Mouse (Mus musculus): ENCODE data around the gene Gramd1c. TPM values are rescaled to one million over a fixed set of nuclear protein-coding genes. Genes with fewer than 3 reads are reported as not detected.

Gene Gramd1c
- polyA plus RNA-seq, 1 experiment: 0.06 TPM

DNA sequence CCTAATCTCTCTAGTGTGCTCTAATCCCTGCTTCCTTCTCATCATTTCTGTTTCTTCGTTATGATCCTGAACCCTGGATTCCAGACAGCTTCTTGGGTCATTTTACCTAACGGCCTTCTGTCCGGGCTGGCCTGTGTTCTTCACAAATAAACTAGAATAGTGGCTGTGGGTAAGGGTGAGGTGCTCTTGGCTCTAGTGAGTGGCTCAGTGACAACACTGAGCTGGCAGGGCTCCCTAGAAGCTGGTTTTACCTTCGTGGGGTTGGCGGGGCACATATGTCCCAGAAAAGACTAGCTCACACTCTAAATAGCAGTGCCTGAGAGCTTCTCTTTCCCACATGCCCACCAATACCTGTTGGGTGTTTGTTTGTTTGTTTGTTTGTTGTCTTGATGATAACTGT, 63.6 kb downstream of the Gramd1c start:
- Histone ChIP-seq H3K4me2 (ENCODE audit: low read depth) (no peak overlapping the region), H3K27me3 (ENCODE audit: control insufficient read depth, insufficient read depth, insufficient read length) (peaks cover 4% of the 10 kb centered on the region), H3K4me3 (no peak overlapping the region), H3ac (ENCODE audit: control insufficient read depth, insufficient read length) (no peak overlapping the region), H3K36me3 (ENCODE audit: control insufficient read depth, insufficient read depth) (no peaks in the 10 kb centered on the region), H3K79me2 (ENCODE audit: control insufficient read depth, insufficient read depth) (no peaks in the 10 kb centered on the region)
- TF ChIP-seq POLR2A (IDR thresholded peaks at IDR 0.05; ENCODE audit: insufficient read length, low read depth): no peak
- no peak for TF ChIP-seq E2F4 (IDR thresholded peaks at IDR 0.05; ENCODE audit: insufficient read depth)
- no peak for TF ChIP-seq TCF12 (IDR thresholded peaks at IDR 0.05; ENCODE audit: insufficient read depth, poor library complexity, severe bottlenecking)
- TF ChIP-seq MYOG (IDR thresholded peaks at IDR 0.05; ENCODE audit: control insufficient read depth in 1 of 3, insufficient read depth in 1 of 3, insufficient read length in 2 of 3, low read depth in 2 of 3): no peak
- no peak for TF ChIP-seq TCF3 (IDR thresholded peaks at IDR 0.05; ENCODE audit: insufficient read length, low read depth)
- TF ChIP-seq CEBPB (IDR thresholded peaks at IDR 0.05; ENCODE audit: insufficient read depth, poor library complexity, severe bottlenecking): no peak
- no peak for TF ChIP-seq SRF (IDR thresholded peaks at IDR 0.05; ENCODE audit: control insufficient read depth, insufficient read length, low read depth)
- TF ChIP-seq MYOD1 (IDR thresholded peaks at IDR 0.05; ENCODE audit: control insufficient read depth in 1 of 3, insufficient read length in 2 of 3, low read depth in 2 of 3): no peak
- no peak for TF ChIP-seq POLR2AphosphoS2 (IDR thresholded peaks at IDR 0.05; ENCODE audit: insufficient read length, low read depth)

DNA sequence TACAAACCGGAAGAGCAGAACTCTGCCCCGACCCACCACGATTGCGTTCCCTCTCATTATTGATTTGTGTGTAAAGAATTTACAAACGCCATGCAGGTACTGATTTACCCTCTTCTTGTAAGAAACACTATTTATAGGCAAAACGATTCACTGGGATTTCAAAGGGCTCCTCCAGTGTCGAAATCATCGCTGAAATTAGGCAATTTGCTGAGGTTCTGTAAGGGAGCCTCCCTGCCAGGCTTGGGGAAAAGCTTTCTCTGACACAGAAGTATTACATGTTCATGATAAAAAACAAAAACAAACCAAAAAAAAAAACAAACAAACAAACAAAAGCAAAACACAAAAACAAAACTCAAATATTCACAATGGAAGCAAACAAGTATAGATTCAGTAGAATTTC, 64.0 kb downstream of the Gramd1c start:
- Histone ChIP-seq H3ac (ENCODE audit: control insufficient read depth, insufficient read length) (no peak overlapping the region), H3K79me2 (ENCODE audit: control insufficient read depth, insufficient read depth) (no peaks in the 10 kb centered on the region), H3K27me3 (ENCODE audit: control insufficient read depth, insufficient read depth, insufficient read length) (peaks cover 4% of the 10 kb centered on the region), H3K36me3 (ENCODE audit: control insufficient read depth, insufficient read depth) (no peaks in the 10 kb centered on the region), H3K4me2 (ENCODE audit: low read depth) (no peak overlapping the region), H3K4me3 (no peak overlapping the region)
- TF ChIP-seq USF1 (IDR thresholded peaks at IDR 0.05; ENCODE audit: low read depth): no peak
- no peak for TF ChIP-seq E2F4 (IDR thresholded peaks at IDR 0.05; ENCODE audit: insufficient read depth)
- no peak for TF ChIP-seq REST (IDR thresholded peaks at IDR 0.05; ENCODE audit: insufficient read depth, insufficient read length)
- TF ChIP-seq MYOD1 (IDR thresholded peaks at IDR 0.05; ENCODE audit: control insufficient read depth in 1 of 3, insufficient read length in 2 of 3, low read depth in 2 of 3): no peak
- TF ChIP-seq POLR2AphosphoS2 (IDR thresholded peaks at IDR 0.05; ENCODE audit: insufficient read length, low read depth): no peak
- TF ChIP-seq POLR2A (IDR thresholded peaks at IDR 0.05; ENCODE audit: insufficient read length, low read depth): no peak
- TF ChIP-seq TCF3 (IDR thresholded peaks at IDR 0.05; ENCODE audit: insufficient read length, low read depth): no peak
- TF ChIP-seq SRF (IDR thresholded peaks at IDR 0.05; ENCODE audit: control insufficient read depth, insufficient read length, low read depth): no peak
- no peak for TF ChIP-seq TCF12 (IDR thresholded peaks at IDR 0.05; ENCODE audit: insufficient read depth, poor library complexity, severe bottlenecking)
- TF ChIP-seq MYOG (IDR thresholded peaks at IDR 0.05; ENCODE audit: control insufficient read depth in 1 of 3, insufficient read depth in 1 of 3, insufficient read length in 2 of 3, low read depth in 2 of 3): no peak
- no peak for TF ChIP-seq CEBPB (IDR thresholded peaks at IDR 0.05; ENCODE audit: insufficient read depth, poor library complexity, severe bottlenecking)
- TF ChIP-seq MAX (IDR thresholded peaks at IDR 0.05; ENCODE audit: low read depth): no peak

DNA sequence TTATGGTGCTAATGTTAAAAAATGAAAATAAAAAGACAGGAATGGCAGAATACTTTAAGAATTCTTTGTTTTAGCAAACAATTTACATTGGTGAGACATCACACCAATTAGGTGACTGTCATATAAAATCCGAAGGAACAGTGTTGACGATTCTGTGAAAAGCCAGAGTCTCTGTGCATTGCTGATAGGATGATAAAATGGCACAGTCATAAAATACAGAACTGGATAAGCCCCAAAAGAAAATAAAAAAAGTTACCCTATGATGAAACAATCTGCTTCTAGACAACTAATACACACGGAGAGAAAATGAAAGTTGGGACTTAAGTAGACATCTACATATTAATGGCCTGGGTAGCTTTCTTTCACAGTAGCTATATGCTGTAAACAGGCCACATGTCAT, 68.5 kb downstream of the Gramd1c start:
- Histone ChIP-seq H3K79me2 (ENCODE audit: control insufficient read depth, insufficient read depth) (no peaks in the 10 kb centered on the region), H3K4me3 (no peak overlapping the region), H3ac (ENCODE audit: control insufficient read depth, insufficient read length) (no peak overlapping the region), H3K36me3 (ENCODE audit: control insufficient read depth, insufficient read depth) (no peaks in the 10 kb centered on the region), H3K4me2 (ENCODE audit: low read depth) (no peak overlapping the region), H3K27me3 (ENCODE audit: control insufficient read depth, insufficient read depth, insufficient read length) (peaks cover 4% of the 10 kb centered on the region)
- no peak for TF ChIP-seq MYOD1 (IDR thresholded peaks at IDR 0.05; ENCODE audit: control insufficient read depth in 1 of 3, insufficient read length in 2 of 3, low read depth in 2 of 3)
- TF ChIP-seq CEBPB (IDR thresholded peaks at IDR 0.05; ENCODE audit: insufficient read depth, poor library complexity, severe bottlenecking): no peak
- TF ChIP-seq POLR2A (IDR thresholded peaks at IDR 0.05; ENCODE audit: insufficient read length, low read depth): no peak
- no peak for TF ChIP-seq POLR2AphosphoS2 (IDR thresholded peaks at IDR 0.05; ENCODE audit: insufficient read length, low read depth)
- no peak for TF ChIP-seq USF1 (IDR thresholded peaks at IDR 0.05; ENCODE audit: low read depth)
- TF ChIP-seq TCF12 (IDR thresholded peaks at IDR 0.05; ENCODE audit: insufficient read depth, poor library complexity, severe bottlenecking): no peak
- no peak for TF ChIP-seq MYOG (IDR thresholded peaks at IDR 0.05; ENCODE audit: control insufficient read depth in 1 of 3, insufficient read depth in 1 of 3, insufficient read length in 2 of 3, low read depth in 2 of 3)
- no peak for TF ChIP-seq E2F4 (IDR thresholded peaks at IDR 0.05; ENCODE audit: insufficient read depth)
- TF ChIP-seq SRF (IDR thresholded peaks at IDR 0.05; ENCODE audit: control insufficient read depth, insufficient read length, low read depth): no peak
- no peak for TF ChIP-seq REST (IDR thresholded peaks at IDR 0.05; ENCODE audit: insufficient read depth, insufficient read length)
- TF ChIP-seq TCF3 (IDR thresholded peaks at IDR 0.05; ENCODE audit: insufficient read length, low read depth): no peak
- no peak for TF ChIP-seq MAX (IDR thresholded peaks at IDR 0.05; ENCODE audit: low read depth)

DNA sequence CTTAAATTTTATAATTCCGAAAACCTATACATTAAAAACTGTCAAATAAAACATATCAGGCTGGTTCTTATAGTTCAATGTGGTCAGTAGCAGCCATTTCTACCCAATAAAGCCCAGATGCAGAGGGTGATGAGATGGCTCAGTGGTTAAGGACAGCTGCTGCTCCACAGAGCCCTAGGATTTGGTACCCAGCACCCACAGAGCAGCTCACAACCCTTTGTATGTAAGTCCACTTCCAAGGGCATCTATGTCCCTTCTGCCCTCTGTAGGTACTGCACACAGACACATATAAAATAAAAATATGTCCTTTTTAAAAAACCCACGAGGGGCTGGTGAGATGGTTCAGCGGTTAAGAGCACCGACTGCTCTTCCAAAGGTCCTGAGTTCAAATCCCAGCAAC, 76.8 kb downstream of the Gramd1c start:
- no peak overlapping the region for H3K4me2 ChIP-seq (ENCODE audit: low read depth)
- H3K4me3 ChIP-seq: no peak overlapping the region
- H3K27me3 ChIP-seq (ENCODE audit: control insufficient read depth, insufficient read depth, insufficient read length): no peaks in the 10 kb centered on the region
- no peak for TF ChIP-seq MYOD1 (IDR thresholded peaks at IDR 0.05; ENCODE audit: control insufficient read depth in 1 of 3, insufficient read length in 2 of 3, low read depth in 2 of 3)
- TF ChIP-seq TCF12 (IDR thresholded peaks at IDR 0.05; ENCODE audit: insufficient read depth, poor library complexity, severe bottlenecking): no peak
- no peak for TF ChIP-seq CEBPB (IDR thresholded peaks at IDR 0.05; ENCODE audit: insufficient read depth, poor library complexity, severe bottlenecking)
- TF ChIP-seq MYOG (IDR thresholded peaks at IDR 0.05; ENCODE audit: control insufficient read depth in 1 of 3, insufficient read depth in 1 of 3, insufficient read length in 2 of 3, low read depth in 2 of 3): no peak
- TF ChIP-seq E2F4 (IDR thresholded peaks at IDR 0.05; ENCODE audit: insufficient read depth): no peak
- TF ChIP-seq POLR2AphosphoS2 (IDR thresholded peaks at IDR 0.05; ENCODE audit: insufficient read length, low read depth): no peak
- TF ChIP-seq SRF (IDR thresholded peaks at IDR 0.05; ENCODE audit: control insufficient read depth, insufficient read length, low read depth): no peak
- TF ChIP-seq USF1 (IDR thresholded peaks at IDR 0.05; ENCODE audit: low read depth): no peak
- no peak for TF ChIP-seq POLR2A (IDR thresholded peaks at IDR 0.05; ENCODE audit: insufficient read length, low read depth)
- no peak for TF ChIP-seq MAX (IDR thresholded peaks at IDR 0.05; ENCODE audit: low read depth)
- TF ChIP-seq TCF3 (IDR thresholded peaks at IDR 0.05; ENCODE audit: insufficient read length, low read depth): no peak
- no peaks in the 10 kb centered on the region for H3K79me2 ChIP-seq (ENCODE audit: control insufficient read depth, insufficient read depth)
- H3ac ChIP-seq (ENCODE audit: control insufficient read depth, insufficient read length): no peak overlapping the region
- no peaks in the 10 kb centered on the region for H3K36me3 ChIP-seq (ENCODE audit: control insufficient read depth, insufficient read depth)
